Mouse (Mus musculus): ENCODE measurements around the gene Gm4952. TPM values are rescaled to one million over a fixed set of nuclear protein-coding genes. Genes with fewer than 3 reads are reported as not detected.
"Not testable (repeated sequence)": the region's sequence is repeated elsewhere in the genome, so short reads cannot be mapped to it uniquely, and the experiment has no call there.

Gene Gm4952
- total RNA-seq, 2 experiments from 2014 or later = not detected

- no peak for ATAC-seq (replicated peaks; ENCODE audit: poor library complexity, severe bottlenecking)
Measured at GRCm38 (mm10) chr19:12598674-12599073, 1.1 kb upstream of the Gm4952 start.

DNA sequence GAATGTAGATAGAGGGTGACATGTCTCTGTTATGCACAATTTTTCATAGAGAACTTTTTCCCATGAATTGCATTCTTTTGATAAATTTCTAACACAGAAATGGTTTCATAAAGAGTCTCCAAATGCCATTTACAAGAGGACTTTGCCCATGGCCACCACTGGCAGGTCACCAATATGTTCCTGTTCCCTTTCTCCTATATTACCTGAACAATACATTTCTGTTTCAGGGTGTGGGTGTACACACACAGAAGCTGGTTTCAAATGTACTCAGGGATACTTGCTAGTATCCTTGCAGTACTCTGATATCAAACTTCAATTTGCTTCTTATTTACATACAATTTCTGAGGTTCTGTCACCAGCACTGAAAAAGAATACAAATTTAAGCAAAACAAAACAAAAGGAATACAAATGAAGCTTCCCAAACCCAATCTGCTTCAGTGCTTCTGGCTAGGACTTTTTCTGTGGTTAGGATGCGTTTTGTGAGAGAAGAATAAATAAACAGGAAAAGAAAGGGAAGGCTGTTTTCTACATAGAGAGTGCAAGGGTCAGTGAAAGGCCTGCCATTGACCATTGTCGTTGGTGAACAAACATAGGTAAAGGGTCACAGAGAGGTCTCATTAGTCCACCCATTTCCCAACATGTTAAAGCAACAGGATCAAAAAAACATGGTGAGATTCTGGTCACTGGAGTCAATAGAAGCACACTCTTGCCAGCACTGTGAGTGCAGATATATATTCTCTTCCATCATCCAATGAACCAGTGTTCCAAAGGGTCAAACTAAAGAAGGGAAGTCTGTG is 1.1 kb downstream of the Gm4952 start:
- no peak for ATAC-seq (replicated peaks; ENCODE audit: poor library complexity, severe bottlenecking)

DNA sequence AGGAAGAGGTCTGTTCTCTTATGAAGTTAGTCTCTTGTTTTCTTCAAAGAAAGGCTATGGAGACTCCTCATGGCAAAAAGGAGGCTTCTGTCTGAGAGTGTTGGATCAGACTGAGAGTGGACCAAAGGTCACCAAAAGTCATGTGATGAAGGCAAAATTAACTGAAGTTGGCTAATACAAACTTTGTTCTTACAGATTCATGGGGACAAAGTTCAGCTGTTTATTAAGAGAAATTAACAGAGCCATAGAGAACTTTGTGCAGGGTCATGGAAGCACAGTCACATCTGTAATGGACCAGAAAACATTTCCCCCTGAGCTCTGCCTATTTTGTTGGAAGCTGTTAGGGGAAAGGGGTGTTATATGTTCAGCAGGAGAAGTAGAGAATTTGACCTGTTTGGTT is 8.6 kb downstream of the Gm4952 start:
- no peak for ATAC-seq (replicated peaks; ENCODE audit: poor library complexity, severe bottlenecking)

DNA sequence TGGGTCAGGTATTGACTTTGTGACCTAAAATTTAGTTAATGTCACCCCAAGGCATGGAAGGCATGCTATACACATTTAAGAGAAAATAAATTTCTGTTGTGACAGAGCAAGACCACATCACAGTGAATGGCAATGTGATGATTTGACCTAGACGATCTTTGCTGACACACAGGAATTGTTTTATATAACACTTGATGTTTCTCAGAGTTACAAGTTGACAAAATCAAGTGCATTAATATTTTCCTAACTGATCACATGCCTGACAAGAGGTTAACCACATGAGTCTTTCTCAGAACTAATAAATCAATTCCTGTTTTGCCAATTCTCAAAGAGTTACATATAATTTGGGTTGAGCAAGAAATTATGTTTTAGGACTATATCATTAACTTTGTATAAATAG is 13.9 kb downstream of the Gm4952 start:
- no peak for ATAC-seq (replicated peaks; ENCODE audit: poor library complexity, severe bottlenecking)

DNA sequence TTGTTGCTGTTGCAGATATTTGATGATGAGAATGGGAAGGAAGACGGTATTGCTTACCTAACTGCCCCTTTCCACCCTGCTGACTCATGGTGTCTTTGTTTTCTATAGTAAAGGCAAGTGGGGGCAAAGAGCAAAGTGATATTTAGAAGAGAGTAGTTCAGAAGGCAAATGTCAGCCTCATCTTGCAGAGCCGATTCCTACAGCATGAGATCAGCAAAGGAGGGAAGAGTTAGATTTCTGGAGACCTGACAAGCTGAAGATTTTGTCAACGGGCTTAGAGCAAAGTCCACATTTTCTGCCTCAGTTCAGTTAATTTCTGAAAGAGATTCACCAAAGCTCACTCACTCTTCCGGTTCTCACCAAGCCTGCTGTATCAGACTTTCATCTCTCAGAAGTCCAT is 33.4 kb downstream of the Gm4952 start, which contains the start of gene Glyat:
Gene Glyat, plus strand, starts transcription at position 133 of the 400 bp plus-strand sequence.
- ATAC-seq (replicated peaks; ENCODE audit: poor library complexity, severe bottlenecking) = no peak

DNA sequence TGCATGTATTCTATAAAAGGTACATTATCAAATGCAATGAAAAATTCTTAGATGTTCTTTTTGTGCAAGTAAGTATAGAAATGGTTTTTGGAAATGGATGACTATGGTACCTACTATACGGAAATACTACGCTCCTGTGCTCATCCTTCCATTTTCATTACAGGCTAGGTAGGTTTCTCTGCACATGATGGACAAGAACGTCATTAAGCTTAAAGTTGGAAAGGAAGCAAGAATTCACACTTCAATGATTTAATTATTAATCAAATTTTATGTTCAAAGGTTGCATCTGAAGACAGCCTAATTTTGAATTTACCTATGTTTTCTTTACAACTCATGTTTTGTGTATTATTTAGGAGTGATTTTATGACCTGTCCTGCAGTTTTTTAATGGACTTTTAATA is 34.5 kb downstream of the Gm4952 start:
- ATAC-seq (replicated peaks; ENCODE audit: poor library complexity, severe bottlenecking) = no peak

DNA sequence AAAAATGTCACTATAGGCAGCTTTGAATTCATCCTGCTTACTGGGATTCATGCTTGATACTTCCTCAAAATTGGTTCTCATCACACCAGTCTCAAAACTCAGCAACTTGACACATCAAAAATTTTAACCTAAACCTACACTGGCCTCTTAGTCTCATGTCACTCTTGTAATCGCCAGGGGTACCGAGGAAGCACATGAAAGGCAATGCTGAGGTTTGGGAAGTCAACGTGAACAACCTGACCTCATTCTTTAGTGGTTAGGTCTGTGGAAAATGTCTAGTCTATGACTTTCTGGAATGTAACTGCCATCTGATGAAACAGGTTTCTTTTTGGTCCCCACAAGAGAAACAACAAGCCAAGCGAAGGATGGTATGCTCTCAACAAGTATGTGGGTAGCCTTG is 35.2 kb downstream of the Gm4952 start:
- no peak for ATAC-seq (replicated peaks; ENCODE audit: poor library complexity, severe bottlenecking)

- no peak for ATAC-seq (replicated peaks; ENCODE audit: poor library complexity, severe bottlenecking)
Measured at GRCm38 (mm10) chr19:12636863-12637262, 37.1 kb downstream of the Gm4952 start.

- ATAC-seq (replicated peaks; ENCODE audit: poor library complexity, severe bottlenecking) = no peak
Measured at GRCm38 (mm10) chr19:12638049-12638448, 38.3 kb downstream of the Gm4952 start.

- ATAC-seq (replicated peaks; ENCODE audit: poor library complexity, severe bottlenecking) = no peak
Measured at GRCm38 (mm10) chr19:12649511-12649910, 49.7 kb downstream of the Gm4952 start.

GRCm38 (mm10) chr19:12666156-12666555 is 66.4 kb downstream of the Gm4952 start:
- no peak for ATAC-seq (replicated peaks; ENCODE audit: poor library complexity, severe bottlenecking)

DNA sequence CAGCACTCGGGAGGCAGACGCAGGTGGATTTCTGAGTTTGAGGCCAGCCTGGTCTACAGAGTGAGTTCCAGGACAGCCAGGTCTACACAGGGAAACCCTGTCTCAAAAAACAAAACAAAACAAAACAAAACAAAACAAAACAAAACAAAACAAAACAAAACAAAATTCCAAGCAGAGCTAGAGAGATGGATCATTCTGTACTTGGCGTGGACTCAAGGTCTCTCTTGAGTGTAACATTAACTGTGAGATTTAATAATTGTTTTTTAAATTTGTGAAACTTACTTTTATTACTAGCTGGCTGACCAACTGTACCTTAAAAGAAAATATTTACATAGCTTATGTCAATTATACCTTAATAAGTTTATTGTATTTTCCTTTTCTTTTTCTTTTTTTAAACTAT is 68.8 kb downstream of the Gm4952 start:
- not testable (repeated sequence) for ATAC-seq (replicated peaks; ENCODE audit: poor library complexity, severe bottlenecking)

GRCm38 (mm10) chr19:12670139-12670538 is 70.4 kb downstream of the Gm4952 start, which contains the start of gene Olfr1442:
Olfr1442 (plus strand) TSS chr19:12670439.
- no peak for ATAC-seq (replicated peaks; ENCODE audit: poor library complexity, severe bottlenecking)

DNA sequence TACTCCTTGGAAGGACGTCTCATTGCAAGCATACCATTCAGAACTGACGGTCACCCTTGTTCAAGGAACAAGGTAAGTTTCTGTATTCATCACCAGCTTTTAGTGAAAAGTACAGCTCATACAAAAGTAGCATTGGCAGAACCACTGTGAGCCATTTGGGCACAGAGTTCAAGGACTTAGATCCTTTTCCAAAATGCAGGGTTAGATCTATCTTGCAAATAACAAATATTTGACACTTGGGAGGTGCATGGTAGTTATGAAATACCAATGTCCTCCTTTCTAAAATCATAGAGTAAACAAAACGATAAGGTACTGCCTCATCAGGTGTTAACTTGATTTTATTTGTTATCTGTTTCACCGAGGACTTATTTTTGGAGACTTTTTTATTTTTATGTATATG is 71.3 kb downstream of the Gm4952 start:
- no peak for ATAC-seq (replicated peaks; ENCODE audit: poor library complexity, severe bottlenecking)

DNA sequence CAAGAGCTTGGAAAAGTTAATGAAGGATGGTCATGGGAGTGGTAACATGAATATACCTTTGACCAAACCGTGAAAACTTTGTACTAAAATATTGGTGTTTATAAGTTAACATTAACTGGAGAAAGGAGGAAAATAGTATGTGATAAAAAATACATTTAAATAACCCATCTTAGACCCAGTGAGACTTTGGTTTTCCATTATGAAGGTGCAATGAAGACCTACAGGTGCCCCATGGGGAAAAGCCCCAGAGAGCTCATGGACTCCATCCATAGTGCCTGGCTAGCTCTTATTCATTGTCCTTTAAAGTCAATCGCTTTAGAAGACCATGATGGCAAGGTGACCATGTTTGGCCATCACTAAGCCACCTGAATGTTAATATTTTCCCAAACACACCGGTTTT is 78.0 kb downstream of the Gm4952 start, which contains the start of gene Olfr1443:
Gene Olfr1443, plus strand, starts transcription at position 301 of the 400 bp plus-strand sequence.
- ATAC-seq (replicated peaks; ENCODE audit: poor library complexity, severe bottlenecking) = no peak

Other genes with a start within 250 kb of the Gm4952 start
- gene Olfr1440, start 212.7 kb upstream of the Gm4952 start, total RNA-seq (2014; fragmentation: Nextera tagmentation) = not detected in 2 replicates
- gene Olfr1440, start 212.7 kb upstream of the Gm4952 start, total RNA-seq (2017) = not detected in 2 replicates
- not detected in 2 replicates for gene Olfr1441, start 182.5 kb upstream of the Gm4952 start, total RNA-seq (2014; fragmentation: Nextera tagmentation)
- gene Olfr1441, start 182.5 kb upstream of the Gm4952 start, total RNA-seq (2017) = not detected in 2 replicates
- gene Pfpl, start 172.1 kb upstream of the Gm4952 start, total RNA-seq (2014; fragmentation: Nextera tagmentation) = not detected in 2 replicates
- gene Pfpl, start 172.1 kb upstream of the Gm4952 start, total RNA-seq (2017) = not detected in 2 replicates
- 62.2 and 69.2 TPM in 2 replicates for gene Mpeg1, start 139.2 kb upstream of the Gm4952 start, total RNA-seq (2014; fragmentation: Nextera tagmentation)
- gene Mpeg1, start 139.2 kb upstream of the Gm4952 start, total RNA-seq (2017) = 53.0 and 54.8 TPM in 2 replicates
- gene Dtx4, start 98.5 kb upstream of the Gm4952 start, total RNA-seq (2014; fragmentation: Nextera tagmentation) = 48.3 and 48.4 TPM in 2 replicates
- gene Dtx4, start 98.5 kb upstream of the Gm4952 start, total RNA-seq (2017) = 38.7 and 47.3 TPM in 2 replicates
- 156 and 158 TPM in 2 replicates for gene Fam111a, start 54.2 kb upstream of the Gm4952 start, total RNA-seq (2014; fragmentation: Nextera tagmentation)
- 230 and 279 TPM in 2 replicates for gene Fam111a, start 54.2 kb upstream of the Gm4952 start, total RNA-seq (2017)
- not detected in 2 replicates for gene Glyat, start 33.3 kb downstream of the Gm4952 start, total RNA-seq (2014; fragmentation: Nextera tagmentation)
- gene Glyat, start 33.3 kb downstream of the Gm4952 start, total RNA-seq (2017) = not detected in 2 replicates
- not detected in 2 replicates for gene Olfr1442, start 70.5 kb downstream of the Gm4952 start, total RNA-seq (2014; fragmentation: Nextera tagmentation)
- not detected in 2 replicates for gene Olfr1442, start 70.5 kb downstream of the Gm4952 start, total RNA-seq (2017)
- gene Olfr1443, start 78.1 kb downstream of the Gm4952 start, total RNA-seq (2014; fragmentation: Nextera tagmentation) = not detected in 2 replicates
- gene Olfr1443, start 78.1 kb downstream of the Gm4952 start, total RNA-seq (2017) = not detected in 2 replicates
- gene Keg1, start 95.8 kb downstream of the Gm4952 start, total RNA-seq (2014; fragmentation: Nextera tagmentation) = not detected in 2 replicates
- gene Keg1, start 95.8 kb downstream of the Gm4952 start, total RNA-seq (2017) = not detected in 2 replicates
- gene Cntf, start 165.7 kb downstream of the Gm4952 start, total RNA-seq (2014; fragmentation: Nextera tagmentation) = 8.0 TPM in 1 of 2 replicates, not detected in the other
- gene Cntf, start 165.7 kb downstream of the Gm4952 start, total RNA-seq (2017) = 1.2 and 1.4 TPM in 2 replicates
- gene Zfp91, start 196.2 kb downstream of the Gm4952 start, total RNA-seq (2014; fragmentation: Nextera tagmentation) = 58.7 and 61.6 TPM in 2 replicates
- 89.3 and 100 TPM in 2 replicates for gene Zfp91, start 196.2 kb downstream of the Gm4952 start, total RNA-seq (2017)
- 7.8 and 9.9 TPM in 2 replicates for gene Lpxn, start 196.2 kb downstream of the Gm4952 start, total RNA-seq (2014; fragmentation: Nextera tagmentation)
- gene Lpxn, start 196.2 kb downstream of the Gm4952 start, total RNA-seq (2017) = 6.4 and 10.6 TPM in 2 replicates
- gene Gm5244, start 246.7 kb downstream of the Gm4952 start, total RNA-seq (2014; fragmentation: Nextera tagmentation) = not detected in 2 replicates
- gene Gm5244, start 246.7 kb downstream of the Gm4952 start, total RNA-seq (2017) = not detected in 2 replicates